Mouse (Mus musculus): ENCODE measurements at regions not wholly inside any gene's neighbourhood (a gene's known extent, or its start where the extent isn't known, plus 50 kb on each side); places are given as distances from the start of the nearest gene placed in this dataset.

DNA sequence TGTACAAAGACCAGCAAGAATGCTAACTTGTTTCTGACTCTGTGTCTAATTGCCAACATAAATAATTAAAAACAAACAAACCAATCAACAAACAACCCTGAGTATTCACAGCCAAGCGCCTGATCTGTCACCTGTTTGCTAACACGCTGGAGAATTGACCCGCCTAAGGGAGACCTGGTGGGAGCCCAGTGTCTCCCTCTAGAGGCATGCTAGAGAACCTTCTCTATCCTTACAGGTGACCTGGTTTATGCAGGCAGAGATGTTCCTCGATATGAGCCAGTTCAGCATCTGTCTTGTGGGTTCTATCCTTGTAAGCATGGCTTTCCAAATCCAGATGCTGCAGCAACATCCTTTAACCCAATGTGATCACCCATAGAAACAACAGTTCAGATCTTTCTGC lies 143.1 kb upstream of the Smarca2 start:
- no peak for TF ChIP-seq CTCF (IDR thresholded peaks at IDR 0.05 in 2 of 3, conservative IDR thresholded peaks at IDR 0.05 in 1 of 3; ENCODE audit: control insufficient read depth in 1 of 3, insufficient read depth in 1 of 3, low read depth in 2 of 3, low read length in 3 of 3, poor library complexity in 1 of 3, severe bottlenecking in 1 of 3)
- TF ChIP-seq GABPA (IDR thresholded peaks at IDR 0.05; ENCODE audit: low read depth, low read length): no peak
